Mouse (Mus musculus) kidney, adult 8-10 months (tissue): ENCODE measurements around the gene Hdlbp.
"Not testable (repeated sequence)": the region's sequence is repeated elsewhere in the genome, so short reads cannot be mapped to it uniquely, and the experiment has no call there.

Source experiments
- DNase-seq, 2 experiments: peaks; one replicate each; pipeline ENCODE4 v3.0.0; 2022

The Hdlbp gene

DNA sequence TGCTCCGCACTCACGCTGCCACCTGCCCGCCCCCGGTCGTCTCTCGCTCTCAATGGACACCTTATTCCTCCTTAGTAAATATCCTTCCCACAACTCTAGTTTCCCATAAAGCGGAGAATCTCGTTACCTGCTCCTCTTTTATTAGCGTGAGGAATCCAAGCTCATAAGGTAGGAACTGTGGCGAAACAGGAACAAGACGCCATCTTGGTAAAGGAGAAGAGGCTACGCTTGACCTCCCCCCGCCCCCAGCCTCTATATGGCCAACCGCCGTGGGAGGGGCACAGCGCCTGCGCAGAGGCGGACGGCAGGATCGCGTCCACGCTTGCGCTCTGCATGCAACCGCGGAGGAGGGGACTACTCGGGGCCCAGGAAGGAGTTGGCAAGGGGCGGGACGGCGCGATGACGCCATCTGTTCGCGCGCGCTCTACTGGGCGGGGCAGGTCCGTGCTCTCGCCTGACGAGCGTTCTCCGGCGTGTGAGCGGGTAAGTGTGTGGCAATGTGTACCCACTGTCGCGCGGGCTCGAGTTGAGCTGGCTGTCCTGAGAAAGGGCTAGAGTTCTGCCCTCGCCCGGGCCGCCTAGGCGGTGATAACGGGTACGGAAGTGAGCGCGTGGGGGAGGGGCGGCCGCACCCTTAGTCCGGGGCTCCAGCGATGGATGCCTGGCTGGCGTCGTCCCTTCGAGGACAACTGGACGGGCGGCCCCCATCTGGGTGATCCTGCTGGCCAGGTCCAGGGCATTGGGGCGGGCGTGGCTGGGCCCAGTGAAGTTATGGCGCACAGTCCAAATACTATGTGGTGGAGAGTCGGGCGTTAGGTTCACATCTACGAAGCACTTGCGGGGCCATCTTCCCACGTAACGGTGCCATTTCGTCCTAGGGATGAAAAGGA, at the start of gene Hdlbp:
TSS of gene Hdlbp (minus strand) at position 230 of the 890 bp plus-strand sequence.
- DNase-seq: peak; percentile 99

DNA sequence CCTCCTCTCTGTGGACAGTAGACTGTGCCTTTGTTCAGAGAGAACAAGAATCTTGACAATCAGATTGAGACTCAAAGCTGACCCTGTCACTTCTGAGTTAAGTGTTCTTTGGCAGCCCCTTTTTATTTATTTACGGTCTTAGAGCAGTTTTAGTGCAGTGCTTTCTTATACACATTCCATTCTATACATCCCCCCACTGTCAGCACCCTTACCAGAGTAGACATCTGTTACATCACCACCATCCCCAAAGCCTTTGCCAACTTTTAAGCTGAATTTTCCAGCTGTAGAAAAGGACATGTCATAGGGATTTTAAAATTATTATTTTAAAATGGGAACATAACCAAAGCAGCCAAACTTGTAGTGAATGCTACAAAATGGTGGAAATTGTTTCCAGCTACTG, 43.7 kb upstream of the Hdlbp start:
- no peak for DNase-seq

DNA sequence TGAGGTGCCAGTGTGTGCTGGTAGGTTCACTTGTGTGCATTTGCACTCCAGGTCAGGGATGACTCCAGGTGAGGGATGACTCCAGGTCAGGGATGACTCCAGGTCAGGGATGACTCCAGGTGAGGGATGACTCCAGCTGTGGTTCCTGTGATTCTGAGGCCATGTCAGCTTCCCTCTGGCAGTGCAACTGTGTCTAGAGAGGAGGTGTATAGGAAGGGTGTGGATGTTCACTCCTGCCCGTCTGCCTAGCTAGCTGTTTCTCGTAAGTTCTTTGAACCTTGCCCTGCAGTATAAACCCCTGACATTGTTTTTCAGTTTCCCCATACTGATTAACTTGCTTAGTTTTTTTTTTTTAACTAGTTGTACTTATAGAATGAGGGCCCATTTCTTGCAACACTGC, 42.9 kb upstream of the Hdlbp start:
- peak; percentile 21 to 43 for DNase-seq

DNA sequence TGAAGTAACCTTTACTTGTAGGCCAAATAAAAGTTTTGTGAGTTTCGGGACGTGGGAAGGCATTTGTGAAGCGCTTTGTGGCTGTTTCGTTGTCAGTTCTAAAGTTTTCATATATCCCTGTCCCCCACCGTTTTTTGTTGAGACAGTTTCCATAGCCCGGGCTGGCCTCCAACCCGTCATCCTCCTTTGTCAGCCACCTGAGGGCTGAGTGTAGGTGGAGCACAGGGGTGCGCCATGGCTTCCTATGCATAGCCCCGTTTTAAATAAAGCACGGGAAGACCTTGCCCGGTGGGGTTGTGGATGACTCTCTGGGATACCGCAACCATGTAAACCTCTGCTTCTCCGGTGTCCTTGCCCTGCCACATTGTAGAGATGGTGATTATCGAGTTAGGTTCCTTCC, 34.6 kb upstream of the Hdlbp start:
- no peak for DNase-seq

DNA sequence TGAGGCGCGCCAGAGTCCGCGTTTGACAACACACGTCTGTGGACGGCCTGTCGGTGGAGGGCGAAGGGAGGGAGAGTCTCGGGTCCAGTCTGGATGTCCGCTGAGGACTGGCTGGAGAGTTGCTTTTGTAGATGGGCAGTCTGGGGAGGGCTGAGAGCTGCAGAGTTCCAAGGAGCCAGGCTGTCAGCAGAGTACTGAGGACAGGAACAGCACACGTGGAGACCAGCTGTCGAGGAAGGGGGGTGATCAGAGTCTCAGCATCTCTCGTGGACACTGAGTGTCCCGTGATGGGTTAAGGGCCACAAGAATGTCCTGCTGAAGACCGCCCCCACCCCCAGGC, 33.7 kb upstream of the Hdlbp start:
- DNase-seq: no peak

DNA sequence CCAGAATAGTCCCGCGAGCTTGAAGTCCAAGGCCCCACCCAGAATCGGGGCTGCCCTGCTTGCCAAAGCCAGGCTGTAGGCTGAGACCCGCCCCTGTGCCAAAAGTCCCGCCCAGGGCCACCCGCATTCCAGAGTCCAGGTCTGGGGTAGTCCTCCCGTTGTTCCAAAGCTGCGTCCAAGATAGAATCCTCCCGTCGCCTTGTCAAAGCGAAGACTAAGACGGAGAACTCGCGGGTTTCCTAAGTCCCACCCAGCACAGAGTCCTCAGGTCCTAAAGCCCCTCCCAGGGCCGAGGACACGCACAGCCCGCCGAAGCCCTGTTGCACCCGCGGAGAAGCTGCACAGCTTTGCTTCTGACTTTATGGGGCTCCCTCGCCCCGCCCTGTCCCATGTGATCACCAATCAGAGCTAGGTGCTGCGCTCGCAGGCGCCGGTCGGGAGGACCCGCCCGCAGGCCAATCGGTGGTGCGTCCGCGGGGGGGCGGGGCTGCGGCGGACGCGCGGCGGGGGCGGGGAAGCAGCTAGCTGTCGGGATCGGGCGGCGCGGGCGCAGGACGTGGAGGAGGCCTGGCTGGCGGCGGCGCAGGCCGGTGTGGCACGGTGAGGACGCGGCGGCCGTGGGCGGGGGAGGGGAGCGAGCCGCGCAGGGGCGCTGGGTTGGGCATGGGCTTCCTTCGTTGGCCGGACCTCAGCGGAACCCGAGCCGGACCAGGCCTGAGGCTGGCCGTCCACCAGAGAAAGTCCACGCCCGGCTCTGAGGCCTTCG, 33.2 kb upstream of the Hdlbp start, which contains the start of gene Farp2:
TSS of gene Farp2 (plus strand) at position 495 of the 766 bp plus-strand sequence.
- peak; percentile 97 to 98 for DNase-seq

DNA sequence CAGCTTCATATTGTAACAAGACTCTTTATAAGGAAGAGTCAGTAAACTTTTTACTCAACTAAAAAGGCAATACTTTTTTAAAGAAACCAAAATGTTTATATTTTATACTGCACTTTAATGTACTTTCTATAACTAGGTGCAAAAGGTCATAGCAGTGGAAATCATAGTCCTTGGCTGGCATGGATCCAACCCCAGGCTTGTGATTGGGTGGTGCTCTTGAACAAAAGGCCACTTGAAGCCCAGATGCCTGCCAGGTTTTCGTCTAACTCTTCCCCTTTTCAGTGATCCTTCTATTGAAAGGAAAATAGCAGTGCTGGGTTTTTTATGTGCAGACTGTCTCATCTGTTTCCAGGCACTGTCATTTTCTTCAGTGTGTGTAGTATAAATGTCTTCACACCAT, 30.0 kb upstream of the Hdlbp start:
- not testable (repeated sequence) for DNase-seq

DNA sequence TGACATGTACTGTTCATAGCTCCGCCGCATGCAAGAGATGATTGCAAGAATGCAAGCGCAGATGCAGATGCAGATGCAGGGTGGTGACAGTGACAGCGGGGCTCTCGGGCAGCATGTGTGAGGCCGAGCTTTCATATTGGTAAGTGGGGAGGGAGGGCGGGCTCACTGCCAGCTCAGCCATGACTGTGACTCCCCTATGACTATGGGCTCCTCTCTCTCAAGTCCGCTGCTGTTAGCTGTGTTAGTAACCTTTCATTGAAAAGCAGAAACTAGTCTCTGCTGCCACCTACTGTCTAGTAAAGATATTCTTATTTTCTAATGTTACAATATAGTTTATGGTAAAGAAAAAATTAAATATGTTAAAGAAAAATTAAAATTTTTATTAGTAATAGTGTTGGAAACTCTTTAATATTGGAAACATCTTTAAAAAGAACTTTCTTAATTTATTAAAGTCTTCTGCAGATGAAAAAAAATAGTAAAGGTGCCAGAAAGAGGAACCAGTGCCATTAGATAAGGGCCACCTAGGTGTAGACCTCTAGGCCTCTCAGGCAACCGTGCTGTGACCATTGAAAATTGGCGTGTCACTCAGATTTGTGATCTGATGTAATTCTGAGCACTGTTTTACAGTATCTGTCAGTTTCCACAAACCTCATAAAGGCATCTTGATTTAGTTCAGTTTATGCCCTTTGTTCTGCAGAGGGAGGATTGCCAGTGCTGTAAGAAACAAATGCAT, 28.5 kb upstream of the Hdlbp start:
- no peak for DNase-seq

DNA sequence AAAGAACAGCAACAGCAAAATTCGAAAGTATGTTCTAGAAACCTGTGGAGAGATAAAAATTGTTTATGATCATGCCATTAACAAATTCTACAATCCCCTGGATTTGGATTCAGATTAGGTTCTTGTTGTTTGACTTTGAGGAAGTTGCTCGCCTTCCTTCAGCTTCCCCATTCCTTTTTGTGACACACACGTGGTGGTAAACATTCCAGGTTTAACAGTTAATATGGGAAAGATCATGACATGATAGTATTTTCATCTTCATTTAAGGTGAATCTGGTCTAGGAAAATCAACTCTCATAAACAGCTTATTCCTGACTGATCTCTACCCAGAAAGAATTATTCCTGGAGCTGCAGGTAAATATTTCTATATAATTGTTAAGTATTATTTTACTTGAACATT, 16.7 kb upstream of the Hdlbp start:
- DNase-seq: no peak

DNA sequence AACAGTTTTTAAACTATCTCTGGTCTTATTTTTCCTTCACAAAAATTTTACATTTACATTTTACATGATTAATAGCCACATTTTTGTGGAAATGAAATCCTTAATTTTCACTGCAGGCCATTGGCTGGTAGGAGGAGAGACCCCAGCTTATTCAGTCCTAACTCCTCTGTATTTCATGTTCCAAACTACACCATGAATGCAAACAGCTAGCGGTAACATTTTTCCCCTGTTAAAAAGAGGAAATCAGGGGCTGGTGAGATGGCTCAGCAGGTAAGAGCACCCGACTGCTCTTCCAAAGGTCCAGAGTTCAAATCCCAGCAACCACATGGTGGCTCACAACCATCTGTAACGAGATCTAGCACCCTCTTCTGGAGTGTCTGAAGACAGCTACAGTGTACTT, 7.7 kb upstream of the Hdlbp start:
- not testable (repeated sequence) for DNase-seq

DNA sequence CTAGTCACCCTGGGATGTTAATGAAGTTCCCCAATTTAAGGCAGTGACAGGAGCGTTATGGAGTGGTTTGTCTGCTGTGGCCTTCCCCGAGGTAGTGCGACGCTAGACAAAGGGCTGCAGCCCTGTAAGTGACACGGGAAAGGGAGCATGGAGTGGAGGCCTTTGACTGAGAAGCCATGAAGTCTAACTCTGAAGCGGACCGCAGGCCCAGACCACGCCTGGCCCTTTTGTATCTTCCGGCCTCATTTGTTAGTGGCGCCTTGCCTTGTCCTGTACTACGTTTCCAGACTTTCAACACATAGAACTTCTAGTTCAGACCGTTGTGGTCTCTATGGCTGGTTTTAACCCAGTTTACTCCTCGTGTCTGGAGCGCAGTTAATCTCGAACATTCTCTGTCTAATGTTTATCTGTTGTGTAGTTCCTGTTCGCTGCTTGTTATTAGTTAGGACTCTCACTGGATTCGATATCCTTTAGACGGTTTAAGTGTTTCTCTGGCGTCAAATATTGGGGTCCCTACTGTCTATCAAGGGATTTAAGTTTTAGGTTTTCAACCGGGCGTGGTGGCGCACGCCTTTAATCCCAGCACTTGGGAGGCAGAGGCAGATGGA, 965 bp upstream of the Hdlbp start:
- DNase-seq: peak in 1 of 2 experiments; percentile 29

DNA sequence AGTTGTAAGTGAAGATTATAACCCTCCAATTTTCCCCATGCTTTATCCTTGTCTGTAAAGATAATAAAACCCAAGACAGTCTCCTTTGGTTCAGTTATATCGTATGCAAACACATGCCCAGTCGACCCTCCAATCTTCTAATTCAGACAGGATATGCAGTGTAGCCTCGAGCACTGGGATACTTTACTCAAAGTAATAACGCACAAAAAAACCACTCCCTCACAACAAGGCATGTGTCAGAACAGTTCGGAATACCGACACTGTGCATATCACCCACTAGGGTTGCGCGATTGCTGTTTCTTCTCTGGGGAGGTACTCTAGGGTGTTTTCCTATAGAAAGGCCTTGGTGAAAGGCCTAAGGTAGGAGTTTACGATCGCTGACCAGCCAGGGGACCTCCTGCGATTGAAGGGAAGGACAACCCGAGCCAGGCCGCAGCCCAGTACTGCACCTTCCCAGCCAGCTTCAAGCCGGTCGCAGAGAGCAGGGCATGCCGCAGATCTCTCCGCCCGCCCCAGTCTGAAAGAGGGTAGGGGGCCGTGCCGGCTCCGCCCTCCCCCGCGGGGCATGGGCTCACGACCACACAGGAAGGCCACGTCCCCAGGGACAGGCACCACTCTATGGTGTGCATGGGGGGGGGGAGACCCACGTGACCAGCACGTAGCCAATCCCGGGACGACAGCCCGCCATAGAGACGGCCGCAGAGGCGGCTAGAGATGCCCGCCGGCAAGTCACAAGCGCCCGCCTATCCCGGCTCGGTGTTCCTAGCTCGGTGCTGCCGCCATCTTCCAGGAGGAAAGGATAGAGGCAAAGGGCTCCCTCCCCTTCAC, 643 bp downstream of the Hdlbp start:
- DNase-seq: peak; percentile 98 to 99

DNA sequence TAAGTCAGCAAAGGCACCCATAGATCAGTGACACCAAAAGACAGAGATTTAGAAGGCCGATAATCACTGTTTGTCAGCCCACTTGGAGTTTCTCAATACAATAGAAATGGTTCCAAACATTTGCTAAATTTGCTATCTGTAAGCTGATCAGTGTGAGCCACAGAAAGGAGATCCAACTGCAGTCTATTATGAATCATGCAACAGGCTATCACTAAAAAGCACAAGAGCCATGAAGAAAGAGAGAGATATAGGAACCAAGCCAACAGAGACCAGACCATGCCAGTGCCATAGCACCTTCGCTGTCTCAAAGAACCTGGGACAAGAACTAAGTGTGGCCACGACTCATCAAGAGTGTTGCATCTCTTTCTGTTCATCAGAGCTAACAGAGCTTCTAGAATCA, 2.9 kb downstream of the Hdlbp start:
- no peak for DNase-seq

DNA sequence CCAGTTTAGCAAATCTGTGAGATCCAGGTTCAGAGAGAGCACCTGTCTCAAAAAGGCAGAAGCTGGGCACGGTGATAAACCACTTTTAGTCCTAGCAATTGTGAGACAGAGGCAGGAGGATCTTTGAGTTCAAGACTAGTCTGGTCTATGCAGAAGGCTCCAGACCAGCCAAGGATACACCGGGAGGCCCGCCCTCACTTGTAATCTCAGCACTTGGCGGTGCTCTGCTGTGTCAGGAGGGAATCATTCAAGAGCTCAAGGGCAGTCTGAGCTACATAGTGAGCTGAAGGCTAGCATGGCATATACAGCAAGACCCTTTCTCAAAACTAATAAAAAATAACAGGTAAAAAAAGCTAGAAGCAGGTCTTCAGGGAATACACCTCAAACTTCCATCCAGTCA, 10.0 kb downstream of the Hdlbp start:
- no peak for DNase-seq

DNA sequence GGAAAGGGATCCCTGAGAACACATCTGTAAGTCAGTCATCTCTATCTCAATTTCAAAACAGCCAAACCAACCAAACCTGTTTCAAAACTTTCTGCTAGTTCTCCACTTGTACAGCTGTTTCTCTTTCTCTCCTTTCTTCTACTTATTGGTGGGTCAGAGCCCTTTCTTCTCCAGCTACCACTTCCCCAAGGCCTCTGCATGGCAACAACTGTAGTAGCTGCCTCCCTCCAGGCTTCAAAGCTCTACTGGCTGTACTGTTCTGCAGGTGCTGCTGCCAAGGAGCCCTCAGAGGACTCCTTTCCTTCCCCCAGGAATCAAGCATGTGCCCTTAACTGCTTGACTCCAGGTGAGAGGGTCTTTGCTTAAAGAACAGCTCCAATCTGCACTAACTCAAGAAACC, 12.9 kb downstream of the Hdlbp start:
- DNase-seq: no peak

DNA sequence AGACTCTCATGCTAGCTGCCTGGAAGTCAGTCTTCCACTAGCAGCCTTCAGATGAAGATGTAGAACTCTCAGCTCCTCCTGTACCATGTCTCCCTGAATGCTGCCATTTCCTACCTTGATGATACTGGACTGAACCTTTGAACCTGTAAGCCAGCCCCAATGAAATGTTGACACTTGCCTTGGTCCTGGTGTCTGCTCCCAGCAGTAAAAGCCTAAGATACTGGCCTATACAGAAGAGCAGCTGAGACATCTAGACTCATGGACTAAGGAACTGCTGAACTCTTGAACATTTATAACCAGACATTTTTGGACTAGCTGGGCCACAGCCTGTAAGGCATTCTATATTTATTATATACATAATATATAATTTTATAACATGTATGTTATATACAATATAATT, 13.5 kb downstream of the Hdlbp start:
- DNase-seq: no peak

DNA sequence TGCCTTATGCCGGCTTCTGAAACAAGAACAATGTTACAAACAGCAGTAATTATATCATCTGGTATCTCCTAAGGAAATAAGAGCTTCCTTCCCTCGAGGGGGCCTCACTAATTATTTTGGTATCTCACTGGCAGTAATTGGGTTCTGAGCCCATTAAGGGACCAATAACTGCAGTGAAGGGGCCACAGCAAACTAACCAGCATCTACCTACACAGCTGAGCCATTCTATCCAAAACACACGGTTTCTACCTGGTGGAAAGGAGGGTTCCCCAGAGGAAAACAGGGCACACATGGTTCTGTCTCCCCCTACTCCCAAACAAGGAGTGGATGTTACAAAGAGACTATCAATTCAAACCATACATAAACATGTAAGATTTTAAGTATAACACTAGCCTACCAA, 19.5 kb downstream of the Hdlbp start:
- no peak for DNase-seq

DNA sequence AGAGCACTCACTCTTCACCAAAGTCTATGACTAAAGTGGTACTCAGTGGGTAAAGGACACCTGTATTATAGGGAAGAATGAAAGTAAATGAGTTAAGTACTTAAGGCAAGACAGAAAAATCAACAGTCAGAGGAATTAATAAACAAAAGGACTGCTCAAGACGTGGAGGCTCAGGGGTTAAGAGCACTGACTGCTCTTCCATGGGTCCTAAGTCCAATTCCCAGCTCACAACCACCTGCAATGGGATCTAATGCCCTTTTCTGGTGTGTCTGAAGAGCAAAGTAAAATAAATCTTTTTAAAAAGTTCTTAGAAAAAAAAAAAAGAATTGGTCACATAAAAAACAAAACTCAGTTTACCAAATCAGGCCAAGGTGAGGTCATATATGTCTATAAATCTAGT, 20.3 kb downstream of the Hdlbp start:
- no peak for DNase-seq

DNA sequence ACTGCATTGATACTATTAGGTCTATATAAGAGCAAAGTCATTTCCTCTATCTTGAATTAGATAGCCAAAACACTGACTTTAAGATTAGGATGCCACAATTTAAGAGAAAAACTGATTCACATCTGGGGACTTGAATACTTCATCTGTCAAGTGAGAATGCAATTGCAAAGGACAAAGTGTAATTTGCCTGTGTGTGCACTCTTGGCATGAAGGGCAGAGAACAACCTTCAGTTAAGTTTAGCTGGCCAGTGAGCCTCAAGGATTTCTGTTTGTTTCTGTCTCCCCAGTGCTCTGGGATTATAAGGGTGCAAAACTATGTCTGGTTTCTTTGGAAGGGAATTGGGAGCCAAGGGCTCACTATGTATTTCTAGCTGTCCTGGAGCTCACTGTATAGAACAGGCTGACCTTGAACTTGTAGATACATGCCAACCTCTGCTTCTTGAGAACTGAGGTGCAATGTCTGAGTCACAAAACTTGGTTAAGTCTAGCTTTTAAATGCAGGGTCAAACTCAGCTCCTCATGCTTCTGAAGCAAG, 24.8 kb downstream of the Hdlbp start:
- DNase-seq: no peak

DNA sequence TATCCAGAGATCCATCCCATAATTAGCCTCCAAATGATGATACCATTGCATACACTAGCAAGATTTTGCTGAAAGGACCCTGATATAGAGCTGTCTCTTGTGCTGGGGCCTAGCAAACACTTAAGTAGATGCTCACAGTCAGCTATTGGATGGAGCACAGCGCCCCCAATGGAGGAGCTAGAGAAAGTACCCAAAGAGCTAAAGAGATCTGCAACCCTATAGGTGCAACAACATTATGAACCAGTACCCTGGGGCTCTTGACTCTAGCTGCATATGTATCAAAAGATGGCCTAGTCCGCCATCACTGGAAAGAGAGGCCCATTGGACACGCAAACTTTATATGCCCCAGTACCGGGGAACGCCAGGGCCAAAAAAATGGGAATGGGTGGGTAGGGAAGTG, 28.5 kb downstream of the Hdlbp start:
- DNase-seq: not testable (repeated sequence)

DNA sequence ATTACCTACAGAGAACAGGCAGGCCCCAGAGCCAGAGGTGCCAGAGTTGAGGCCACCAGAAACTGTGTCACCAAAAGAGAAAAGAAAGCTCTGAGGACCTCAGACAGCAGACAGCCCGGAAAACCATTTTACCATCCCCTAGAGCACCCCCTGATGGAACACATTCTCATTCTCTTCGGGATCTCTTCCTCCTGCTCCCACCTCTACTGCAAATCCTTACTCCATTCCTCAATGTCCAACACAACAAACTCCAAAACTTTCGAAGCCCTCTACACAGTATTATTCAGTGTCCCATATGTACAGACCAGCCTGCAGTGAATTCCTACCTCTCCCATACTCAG, 32.8 kb downstream of the Hdlbp start:
- no peak for DNase-seq
